Mouse (Mus musculus): Measurements from ENCODE around the gene Rab42. TPM values are rescaled to one million over a fixed set of nuclear protein-coding genes. Genes with fewer than 3 reads are reported as not detected.
"Not testable (repeated sequence)": the region's sequence is repeated elsewhere in the genome, so short reads cannot be mapped to it uniquely, and the experiment has no call there.

Rab42 gene
- total and polyA plus RNA-seq, 2 experiments from 2014 or later, result 0.71 to 2.5 TPM

DNA sequence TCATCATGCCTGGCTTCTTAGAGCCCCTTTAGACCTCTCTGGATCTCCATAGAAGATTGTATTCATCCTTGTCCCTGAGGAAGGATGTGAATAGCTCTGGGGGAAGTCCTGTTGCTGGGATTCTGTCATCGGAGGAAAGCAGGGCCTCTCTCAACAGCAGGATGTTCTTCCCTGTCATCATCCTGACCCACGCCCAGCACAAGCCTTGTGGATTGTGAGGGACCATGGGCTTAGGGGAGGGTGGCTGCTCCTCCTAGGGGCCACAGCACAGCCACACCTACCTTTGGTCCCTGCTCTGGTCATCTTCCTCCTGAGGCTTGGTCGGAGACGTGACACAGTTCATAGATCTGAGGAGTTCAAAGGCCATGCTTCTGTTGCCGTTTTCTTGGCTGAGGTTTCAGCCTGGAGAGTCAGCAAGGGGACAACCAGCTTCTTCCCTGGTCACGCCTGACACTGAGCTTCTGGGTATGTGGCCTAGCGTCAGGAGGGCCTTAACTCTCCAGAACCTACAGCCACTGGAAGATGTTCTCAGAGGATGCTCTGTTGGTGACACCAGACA, 9.4 kb downstream of the Rab42 start:
- WGBS, result 84% methylated on average over 7 of the region's 7 CpGs

DNA sequence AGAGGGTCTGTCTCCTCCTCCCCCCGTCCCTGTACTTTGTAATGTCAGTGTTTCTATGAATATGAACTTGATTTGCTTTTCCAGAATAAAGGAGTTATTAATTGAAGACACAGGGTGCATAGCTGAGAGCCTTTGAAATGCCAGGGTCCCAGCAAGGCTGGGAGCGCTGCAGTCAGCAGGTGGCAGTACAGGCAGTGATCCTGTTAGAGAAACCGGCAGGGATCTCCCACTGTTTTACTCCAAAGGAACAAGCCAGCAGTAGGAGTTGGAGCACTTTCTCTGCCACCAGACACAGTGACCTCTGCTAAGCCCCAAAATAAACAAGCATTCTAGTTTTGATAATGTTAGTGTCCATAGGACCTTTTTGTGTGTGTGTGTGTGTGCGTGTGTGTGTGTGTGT, 10.2 kb downstream of the Rab42 start:
- TF ChIP-seq CTCF (IDR thresholded peaks at IDR 0.05; ENCODE audit: low read depth), result peak; percentile 74

More for the DNA sequence above, 9.4 kb downstream of the Rab42 start:
- Histone ChIP-seq H3K36me3 (ENCODE audit: insufficient read depth) (peaks cover 12% of the 10 kb centered on the region), H3K4me3 (ENCODE audit: low read depth, low read length) (no peak overlapping the region), H3K4me1 (ENCODE audit: insufficient read depth) (no peaks in the 10 kb centered on the region), H3K27ac (ENCODE audit: low read depth, low read length) (no peak overlapping the region), H3K9me3 (ENCODE audit: low read length) (no peaks in the 10 kb centered on the region), H3K4me2 (ENCODE audit: low read depth) (no peak overlapping the region), H3K27me3 (ENCODE audit: insufficient read depth, low read length) (no peaks in the 10 kb centered on the region), H3K9ac (no peak overlapping the region)
- TF ChIP-seq CTCF (IDR thresholded peaks at IDR 0.05; ENCODE audit: low read depth), result no peak
- DNase-seq, result no peak
- ATAC-seq, result no peak

DNA sequence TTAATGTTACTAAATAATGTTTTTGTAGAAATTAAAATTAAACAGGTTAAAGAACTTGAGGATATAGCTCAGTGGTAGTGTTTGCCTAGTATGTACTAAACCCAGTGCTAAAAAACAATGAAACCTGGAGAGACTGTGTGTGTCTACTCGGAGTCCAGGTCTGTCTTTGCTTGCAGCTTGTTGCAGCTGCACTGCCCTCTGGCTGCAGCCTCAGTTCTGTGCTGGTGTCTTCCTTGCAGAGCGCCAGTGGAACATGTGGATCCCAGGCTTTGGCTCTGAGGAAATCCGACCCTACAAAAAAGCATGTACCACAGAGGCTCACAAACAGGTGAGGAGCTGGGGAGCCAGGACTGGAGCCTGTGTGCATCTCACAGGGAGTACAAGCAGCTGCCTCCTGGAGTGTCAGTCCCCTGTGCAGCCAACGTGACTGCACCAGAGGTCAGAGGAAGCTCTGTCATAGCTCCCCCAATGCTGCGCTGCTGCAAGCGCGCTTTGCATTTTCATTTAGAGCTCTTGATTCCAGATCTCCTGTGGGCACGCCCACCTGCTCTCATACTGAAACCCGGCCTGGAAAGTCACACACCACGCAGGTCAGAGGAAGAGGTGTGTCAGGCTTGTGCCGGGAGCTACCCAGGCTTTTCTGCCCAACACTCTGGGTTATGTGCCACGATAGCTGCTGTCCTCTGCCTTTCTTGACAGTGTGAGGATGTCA, 11.4 kb downstream of the Rab42 start:
- H3K9me3 ChIP-seq (ENCODE audit: low read length), result no peaks in the 10 kb centered on the region
- no peak for DNase-seq
- H3K27me3 ChIP-seq (ENCODE audit: insufficient read depth, low read length), result no peaks in the 10 kb centered on the region
- peaks cover 12% of the 10 kb centered on the region for H3K36me3 ChIP-seq (ENCODE audit: insufficient read depth)
- no peak overlapping the region for H3K27ac ChIP-seq (ENCODE audit: low read depth, low read length)
- H3K4me1 ChIP-seq (ENCODE audit: insufficient read depth), result no peaks in the 10 kb centered on the region
- H3K9ac ChIP-seq, result no peak overlapping the region
- peak; percentile 39 for TF ChIP-seq CTCF (IDR thresholded peaks at IDR 0.05; ENCODE audit: low read depth)
- no peak overlapping the region for H3K4me3 ChIP-seq (ENCODE audit: low read depth, low read length)
- 80% methylated on average over 12 of the region's 12 CpGs for WGBS
- no peak overlapping the region for H3K4me2 ChIP-seq (ENCODE audit: low read depth)
- no peak for ATAC-seq

More for the DNA sequence above, 10.2 kb downstream of the Rab42 start:
- peak; percentile 63 for DNase-seq
- no peak overlapping the region for H3K9ac ChIP-seq
- H3K4me2 ChIP-seq (ENCODE audit: low read depth), result no peak overlapping the region
- peaks cover 12% of the 10 kb centered on the region for H3K36me3 ChIP-seq (ENCODE audit: insufficient read depth)
- no peak overlapping the region for H3K4me3 ChIP-seq (ENCODE audit: low read depth, low read length)
- no peak; the same call in 1 of the 2 replicates for ATAC-seq
- no peaks in the 10 kb centered on the region for H3K4me1 ChIP-seq (ENCODE audit: insufficient read depth)
- H3K27me3 ChIP-seq (ENCODE audit: insufficient read depth, low read length), result no peaks in the 10 kb centered on the region
- H3K27ac ChIP-seq (ENCODE audit: low read depth, low read length), result no peak overlapping the region
- H3K9me3 ChIP-seq (ENCODE audit: low read length), result no peaks in the 10 kb centered on the region
- WGBS, result 48% methylated on average over 4 of the region's 4 CpGs

DNA sequence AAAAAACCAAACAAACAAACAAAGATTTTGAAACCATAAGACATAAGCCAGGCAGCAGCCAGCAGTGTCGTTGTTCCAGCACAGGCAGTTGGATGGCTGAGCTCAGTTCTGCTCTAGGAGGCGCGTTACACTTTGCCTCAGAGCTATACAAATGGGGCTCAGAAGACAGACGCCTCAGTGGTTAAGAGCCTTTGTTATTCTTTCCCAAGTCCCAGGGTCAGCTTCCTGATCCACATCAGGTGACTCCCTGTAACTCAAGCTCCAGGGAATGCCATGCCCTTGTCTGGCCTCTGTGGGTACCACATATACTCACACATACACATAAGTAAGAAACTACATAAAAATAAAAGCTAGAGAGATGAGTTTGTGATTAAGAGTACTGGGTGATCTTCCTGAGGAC, 12.1 kb downstream of the Rab42 start:
- Histone ChIP-seq H3K27ac (ENCODE audit: low read depth, low read length) (no peak overlapping the region), H3K4me3 (ENCODE audit: low read depth, low read length) (no peak overlapping the region), H3K4me1 (ENCODE audit: insufficient read depth) (no peaks in the 10 kb centered on the region), H3K4me2 (ENCODE audit: low read depth) (no peak overlapping the region), H3K9me3 (ENCODE audit: low read length) (no peaks in the 10 kb centered on the region), H3K27me3 (ENCODE audit: insufficient read depth, low read length) (no peaks in the 10 kb centered on the region), H3K36me3 (ENCODE audit: insufficient read depth) (peaks cover 12% of the 10 kb centered on the region), H3K9ac (no peak overlapping the region)
- TF ChIP-seq CTCF (IDR thresholded peaks at IDR 0.05; ENCODE audit: low read depth), result no peak
- DNase-seq, result no peak
- WGBS, result 99% methylated on average over 4 of the region's 4 CpGs
- no peak for ATAC-seq

DNA sequence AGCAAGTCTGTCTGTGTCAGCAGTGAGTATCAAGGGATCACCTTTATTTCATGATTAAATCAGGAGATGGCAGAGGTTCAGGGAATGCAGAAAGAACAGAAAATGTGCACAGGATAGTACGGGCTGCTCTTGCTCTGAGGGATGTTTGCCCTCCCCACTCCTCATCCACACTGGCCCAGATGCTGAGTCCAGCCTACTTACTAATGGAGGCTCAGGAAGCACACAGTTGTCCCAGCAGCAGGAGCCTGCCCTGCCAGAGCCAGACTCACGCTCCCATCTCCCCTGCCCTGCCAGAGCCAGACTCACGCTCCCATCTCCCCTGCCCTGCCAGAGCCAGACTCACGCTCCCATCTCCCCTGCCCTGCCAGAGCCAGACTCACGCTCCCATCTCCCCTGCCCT, 14.3 kb downstream of the Rab42 start:
- not testable (repeated sequence) for H3K9ac ChIP-seq; H3K4me2 ChIP-seq (ENCODE audit: low read depth); H3K4me1 ChIP-seq (ENCODE audit: insufficient read depth); H3K4me3 ChIP-seq (ENCODE audit: low read depth, low read length); ATAC-seq; H3K9me3 ChIP-seq (ENCODE audit: low read length); DNase-seq; H3K27me3 ChIP-seq (ENCODE audit: insufficient read depth, low read length); H3K27ac ChIP-seq (ENCODE audit: low read depth, low read length)
- WGBS, result 96% methylated on average over 3 of the region's 5 CpGs
- peaks cover 28% of the 10 kb centered on the region for H3K36me3 ChIP-seq (ENCODE audit: insufficient read depth)

DNA sequence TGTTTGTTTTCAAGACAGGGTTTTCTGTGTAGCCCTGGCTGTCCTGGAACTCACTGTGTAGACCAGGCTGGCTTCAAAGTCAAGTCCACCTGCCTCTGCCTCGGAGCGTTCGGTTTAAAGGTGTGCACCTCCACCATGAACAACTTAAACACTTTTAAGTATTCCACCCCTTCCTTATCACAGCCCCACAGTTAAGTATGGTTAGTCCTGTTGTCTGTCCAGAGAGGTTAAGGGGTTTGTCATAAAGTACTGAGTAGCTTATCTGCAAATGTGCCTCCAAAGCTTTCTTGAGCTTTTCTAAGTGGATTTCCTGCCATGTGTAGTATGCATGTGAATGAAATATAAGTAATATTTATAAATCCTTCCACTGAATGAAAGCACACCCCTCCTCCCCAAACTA, 27.2 kb downstream of the Rab42 start:
- no peak for ATAC-seq
- Histone ChIP-seq H3K9ac (no peak overlapping the region), H3K4me3 (ENCODE audit: low read depth, low read length) (no peak overlapping the region), H3K9me3 (ENCODE audit: low read length) (no peaks in the 10 kb centered on the region), H3K27me3 (ENCODE audit: insufficient read depth, low read length) (no peaks in the 10 kb centered on the region), H3K27ac (ENCODE audit: low read depth, low read length) (no peak overlapping the region), H3K4me2 (ENCODE audit: low read depth) (no peak overlapping the region), H3K36me3 (ENCODE audit: insufficient read depth) (no peaks in the 10 kb centered on the region), H3K4me1 (ENCODE audit: insufficient read depth) (peaks cover 7% of the 10 kb centered on the region; the same call in 1 of the 2 replicates)
- no peak for DNase-seq
- 89% methylated on average over 3 of the region's 3 CpGs for WGBS
- TF ChIP-seq CTCF (IDR thresholded peaks at IDR 0.05; ENCODE audit: low read depth), result no peak

DNA sequence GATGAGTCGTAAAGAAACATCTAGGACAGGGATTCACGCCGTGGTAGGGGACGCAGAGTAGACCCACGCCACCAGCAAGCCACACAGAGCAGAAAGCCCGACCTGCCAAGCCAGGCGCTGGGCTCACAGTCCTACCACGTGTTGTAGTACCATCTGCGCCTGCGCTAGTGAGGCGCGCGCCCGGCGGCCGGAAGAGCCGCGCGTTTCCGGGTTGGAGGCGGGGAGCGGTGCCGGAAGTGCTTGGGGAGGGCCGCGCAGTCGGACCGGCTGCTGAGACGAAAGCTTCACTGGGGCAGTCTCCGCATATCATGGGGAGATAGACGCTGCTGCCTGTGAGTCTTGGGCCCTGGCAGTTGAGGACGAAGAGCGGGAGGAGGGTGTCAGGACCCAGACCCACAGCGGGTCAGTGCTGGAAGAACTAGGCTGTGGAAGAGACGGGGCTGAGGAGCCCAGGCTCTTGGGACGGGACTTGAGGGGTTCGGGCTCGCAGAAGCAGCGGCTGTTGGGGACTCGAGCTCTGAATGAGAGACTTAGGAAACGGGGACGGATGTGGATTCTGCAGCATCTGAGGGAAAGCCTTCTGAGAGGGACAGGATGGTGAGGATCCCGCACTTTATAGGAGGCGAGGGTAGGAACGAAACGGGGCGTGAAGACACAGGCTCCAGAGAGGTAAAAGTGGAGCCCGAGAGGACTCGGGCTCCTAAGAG, 28.9 kb downstream of the Rab42 start, which contains the start of gene Taf12:
TSS of gene Taf12 (plus strand) at position 220 of the 707 bp plus-strand sequence.
- DNase-seq (peak; percentile 98), ATAC-seq (peak; percentile 94)
- H3K9me3 ChIP-seq (ENCODE audit: low read length), result no peaks in the 10 kb centered on the region
- peaks cover 7% of the 10 kb centered on the region; the same call in 1 of the 2 replicates for H3K4me1 ChIP-seq (ENCODE audit: insufficient read depth)
- H3K9ac ChIP-seq, result peak within 1 kb of the TSS; percentile 86
- H3K27ac ChIP-seq (ENCODE audit: low read depth, low read length), result peak within 1 kb of the TSS; percentile 93
- H3K27me3 ChIP-seq (ENCODE audit: insufficient read depth, low read length), result no peaks in the 10 kb centered on the region
- peak within 1 kb of the TSS; percentile 94 for H3K4me2 ChIP-seq (ENCODE audit: low read depth)
- WGBS, result under 1% methylated on average over 48 of the region's 48 CpGs
- H3K4me3 ChIP-seq (ENCODE audit: low read depth, low read length), result peak within 1 kb of the TSS; percentile 62
- no peaks in the 10 kb centered on the region for H3K36me3 ChIP-seq (ENCODE audit: insufficient read depth)
- 0 out of 2 replicates have a peak, but pooled peaks have one; percentile 7 for TF ChIP-seq CTCF (IDR thresholded peaks at IDR 0.05; ENCODE audit: low read depth)
